Mouse (Mus musculus) embryonic facial prominence, embryonic 15.5 days (tissue): Measurements from ENCODE around the gene Sv2b. TPM values are rescaled to one million over a fixed set of nuclear protein-coding genes. Genes with fewer than 3 reads are reported as not detected.
"Not testable (repeated sequence)": the region's sequence is repeated elsewhere in the genome, so short reads cannot be mapped to it uniquely, and the experiment has no call there.

ENCODE experiments used
- ATAC-seq: fragments of 200-750 bp; cut with Nextera tagmentation; 2 replicates; pipeline ENCODE4 v1.8.0; 2017; ENCODE audit warnings: low read depth, moderate TSS enrichment; ENCODE audit not compliant: insufficient number of reproducible peaks, low FRiP score, low TSS enrichment
- H3K27ac ChIP-seq: fragments of 300-500 bp; sonication (generic); replicated peaks from 2 replicates; pipeline ENCODE4 v1.5.1; 2015; ENCODE audit warnings: mild to moderate bottlenecking, inconsistent platforms
- H3K27me3 ChIP-seq: fragments of 300-500 bp; sonication (generic); 2 replicates; pipeline ENCODE4 v1.6.1; 2015; ENCODE audit warnings: inconsistent platforms
- H3K36me3 ChIP-seq: fragments of 300-500 bp; sonication (generic); 2 replicates; pipeline ENCODE4 v1.6.1; 2015; ENCODE audit warnings: mild to moderate bottlenecking, inconsistent platforms
- H3K4me1 ChIP-seq: fragments of 300-500 bp; sonication (generic); 2 replicates; pipeline ENCODE4 v1.6.1; 2015; ENCODE audit warnings: inconsistent platforms
- H3K4me2 ChIP-seq: fragments of 300-500 bp; sonication (generic); replicated peaks from 2 replicates; pipeline ENCODE4 v1.6.1; 2015; ENCODE audit warnings: mild to moderate bottlenecking, inconsistent platforms
- H3K4me3 ChIP-seq: fragments of 300-500 bp; sonication (generic); replicated peaks from 2 replicates; pipeline ENCODE4 v1.5.1; 2015; ENCODE audit warnings: mild to moderate bottlenecking, inconsistent platforms
- H3K9ac ChIP-seq: fragments of 300-500 bp; sonication (generic); 2 replicates; pipeline ENCODE4 v1.6.1; 2015; ENCODE audit warnings: inconsistent platforms
- H3K9me3 ChIP-seq: fragments of 300-500 bp; sonication (generic); replicated peaks from 2 replicates; pipeline ENCODE4 v1.6.1; 2016; ENCODE audit warnings: inconsistent platforms
- WGBS: fragments of 180-500 bp; shearing (Covaris S2); methylation state at CpG from one replicate; pipeline ENCODE4 v1.1.7; 2015; 5-methylcytosine and 5-hydroxymethylcytosine counted together
- polyA plus RNA-seq: library from polyadenylated mRNA; unstranded; fragments of >200 nt; fragmentation: Nextera tagmentation; extraction: Ambion mirVana; gene quantifications from 2 replicates; pipeline ENCODE4 v1.2.1, GENCODE M21; 2015

Gene Sv2b
- polyA plus RNA-seq, result 1.4 and 2.3 TPM in 2 replicates

DNA sequence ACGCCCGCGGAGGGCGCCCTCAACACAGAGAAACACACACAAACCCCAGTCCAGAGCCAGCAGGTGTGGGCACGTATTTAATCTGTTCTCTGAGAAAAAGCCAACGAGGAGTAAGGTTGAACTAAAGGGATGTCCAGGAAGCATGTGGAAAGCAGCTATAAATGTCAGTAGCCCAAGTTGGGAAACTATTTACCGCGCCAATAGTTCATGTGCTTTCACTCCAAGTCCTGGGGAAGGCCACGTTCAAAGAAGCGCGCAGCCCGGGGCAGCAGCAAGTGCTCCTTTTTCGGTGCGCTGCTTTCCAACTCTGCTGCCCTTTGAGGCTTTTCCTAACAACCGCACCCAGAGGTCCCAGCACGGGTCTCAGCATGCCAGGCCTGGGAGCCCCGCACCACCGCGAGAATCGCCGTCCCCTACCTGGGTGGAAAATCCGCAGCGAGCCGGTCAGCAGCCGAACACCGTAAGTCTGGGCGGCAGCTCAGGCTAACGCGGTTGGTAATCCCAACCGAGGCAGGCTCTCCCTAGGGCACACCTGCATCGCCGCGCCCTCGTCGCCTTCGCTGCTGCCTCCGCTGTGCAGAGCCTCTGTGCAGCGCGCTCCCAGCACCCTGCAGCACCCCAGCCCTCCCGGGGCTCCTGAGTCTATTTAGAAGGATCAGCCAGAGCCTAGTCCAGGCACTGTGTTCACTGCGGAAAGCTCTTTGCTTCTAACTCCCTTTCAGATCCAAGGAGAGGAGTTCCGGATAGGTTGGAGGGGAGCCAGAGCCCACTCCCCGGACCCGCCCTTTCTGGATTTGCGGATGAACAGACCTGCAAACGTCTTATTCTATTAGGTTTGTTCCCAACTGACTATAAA lies at the start of gene Sv2b:
Sv2b (minus strand) TSS at position 806 of the 856 bp plus-strand sequence.
- peak within 1 kb of the TSS; percentile 43 for H3K4me3 ChIP-seq
- no peak within 1 kb of the TSS for H3K27ac ChIP-seq
- no peaks in the 10 kb centered on the region for H3K9me3 ChIP-seq
- under 1% methylated on average over 46 of the region's 46 CpGs for WGBS
- H3K4me1 ChIP-seq, result peaks cover 16% of the 10 kb centered on the region
- peak; percentile 77 for ATAC-seq
- H3K36me3 ChIP-seq, result no peaks in the 10 kb centered on the region
- H3K4me2 ChIP-seq, result peak within 1 kb of the TSS; percentile 83
- H3K27me3 ChIP-seq, result peaks cover 38% of the 10 kb centered on the region
- H3K9ac ChIP-seq, result no peak within 1 kb of the TSS

DNA sequence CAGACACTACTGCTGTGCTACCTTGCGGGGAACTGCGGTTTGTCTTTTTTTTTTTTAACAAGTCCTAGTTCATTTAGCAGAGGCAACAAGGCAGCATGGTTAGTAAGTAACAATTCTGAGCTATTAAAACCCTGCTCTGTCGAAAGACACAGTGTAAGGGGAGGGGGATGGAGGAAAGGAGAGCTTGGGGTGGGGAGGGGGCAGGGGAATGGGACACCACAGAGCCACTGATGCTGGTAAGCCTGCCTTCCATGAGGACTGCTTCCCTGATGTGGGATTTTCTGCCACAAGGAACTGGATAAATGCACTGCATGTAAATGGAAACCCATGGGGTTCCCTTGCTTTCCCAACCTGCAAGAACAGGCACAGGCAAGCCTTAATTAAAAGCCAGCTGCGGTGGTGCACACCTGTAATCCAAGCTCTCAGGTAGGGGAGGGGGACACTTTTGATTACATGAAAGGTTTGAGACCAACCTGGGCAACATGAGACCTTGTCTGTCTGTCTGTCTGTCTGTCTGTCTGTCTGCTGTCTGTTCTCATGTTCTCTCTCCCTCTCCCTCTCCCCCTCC lies 49.3 kb upstream of the Sv2b start:
- no peaks in the 10 kb centered on the region for H3K36me3 ChIP-seq
- peak; percentile 60; the same call in 1 of the 2 replicates for ATAC-seq
- no peak overlapping the region; the same call in 1 of the 2 replicates for H3K27ac ChIP-seq
- H3K4me3 ChIP-seq, result no peak overlapping the region
- H3K4me2 ChIP-seq, result no peak overlapping the region
- H3K9me3 ChIP-seq, result no peaks in the 10 kb centered on the region
- no peaks in the 10 kb centered on the region for H3K4me1 ChIP-seq
- no peak overlapping the region for H3K9ac ChIP-seq
- no peaks in the 10 kb centered on the region for H3K27me3 ChIP-seq
- WGBS, result 30% methylated on average over 4 of the region's 4 CpGs

DNA sequence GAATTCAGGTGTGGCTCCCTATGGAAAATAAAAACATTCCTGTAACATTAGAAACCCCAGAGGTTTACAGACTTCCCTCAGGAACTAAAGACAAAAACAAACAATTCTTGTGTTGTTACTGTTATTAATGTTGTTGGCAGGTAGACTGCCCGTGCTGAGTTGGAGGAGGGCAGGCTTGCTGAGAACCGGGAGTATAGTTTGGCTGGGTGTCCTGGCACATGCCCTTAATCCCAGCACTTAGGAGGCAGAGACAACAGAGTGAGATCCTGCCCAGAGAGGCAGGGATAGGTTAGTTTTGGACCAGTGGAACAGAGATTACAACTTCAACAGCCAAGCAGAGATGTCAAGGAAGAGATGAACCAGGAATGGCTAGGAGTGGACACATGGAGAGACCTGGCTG lies 46.5 kb upstream of the Sv2b start:
- Histone ChIP-seq H3K9ac (no peak overlapping the region), H3K4me1 (no peaks in the 10 kb centered on the region), H3K27ac (no peak overlapping the region), H3K4me3 (no peak overlapping the region), H3K9me3 (no peaks in the 10 kb centered on the region), H3K27me3 (no peaks in the 10 kb centered on the region), H3K4me2 (no peak overlapping the region), H3K36me3 (no peaks in the 10 kb centered on the region)
- 56% methylated on average over 2 of the region's 2 CpGs for WGBS
- ATAC-seq, result no peak

DNA sequence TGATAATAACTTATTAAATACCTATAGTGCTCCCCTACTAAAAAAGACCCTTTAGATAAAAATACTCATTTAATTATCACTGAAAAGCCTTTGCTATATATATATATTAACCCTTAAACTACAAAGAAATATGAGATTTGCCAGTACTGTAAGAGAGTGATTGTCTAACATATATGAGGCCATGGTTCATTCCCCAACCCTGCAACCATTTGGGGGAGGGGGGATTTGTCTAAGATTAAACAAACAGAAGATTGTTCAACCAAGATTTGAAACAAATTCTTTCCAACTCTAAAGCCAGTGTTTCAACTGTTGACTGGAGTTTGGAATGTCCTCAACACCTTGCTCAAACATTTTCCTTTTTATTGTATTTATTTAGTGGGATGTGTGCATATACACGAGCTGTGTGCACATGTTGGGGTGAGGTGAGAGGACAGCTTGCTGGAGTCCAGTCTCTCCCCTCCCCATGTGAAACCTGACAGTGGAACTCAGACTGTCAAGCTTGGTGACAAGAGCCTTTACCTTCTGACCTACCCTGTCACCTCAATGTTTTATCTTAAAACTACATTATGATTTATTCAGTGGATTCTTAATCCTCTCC lies 43.8 kb upstream of the Sv2b start:
- no peak for ATAC-seq
- no peaks in the 10 kb centered on the region for H3K4me1 ChIP-seq
- no peak overlapping the region for H3K27ac ChIP-seq
- no peak overlapping the region for H3K4me2 ChIP-seq
- no peaks in the 10 kb centered on the region for H3K9me3 ChIP-seq
- H3K27me3 ChIP-seq, result no peaks in the 10 kb centered on the region
- H3K4me3 ChIP-seq, result no peak overlapping the region
- no peaks in the 10 kb centered on the region for H3K36me3 ChIP-seq
- WGBS, result 51% methylated on average over 1 of the region's 1 CpGs
- H3K9ac ChIP-seq, result no peak overlapping the region

DNA sequence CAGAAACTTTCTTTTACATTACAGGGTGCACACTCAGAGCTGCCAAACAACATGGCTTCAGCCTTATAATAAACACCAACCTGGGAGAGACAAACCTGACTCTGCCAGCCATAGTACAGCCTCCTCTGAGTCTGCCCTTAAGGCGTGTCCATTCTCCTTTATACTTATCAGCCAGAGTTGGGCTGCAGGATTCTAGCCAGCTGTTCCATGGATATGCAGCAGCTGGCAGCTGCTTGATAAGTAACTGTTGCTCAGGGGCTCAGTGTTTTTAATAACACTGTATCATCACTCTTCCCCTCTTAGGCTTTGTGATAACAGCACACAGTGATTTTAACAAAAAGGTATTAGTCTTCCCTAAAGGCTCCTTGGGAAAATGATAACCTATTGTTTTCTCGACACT lies 41.1 kb upstream of the Sv2b start:
- Histone ChIP-seq H3K4me3 (no peak overlapping the region), H3K9me3 (no peaks in the 10 kb centered on the region)
- 61% methylated on average over 2 of the region's 2 CpGs for WGBS

DNA sequence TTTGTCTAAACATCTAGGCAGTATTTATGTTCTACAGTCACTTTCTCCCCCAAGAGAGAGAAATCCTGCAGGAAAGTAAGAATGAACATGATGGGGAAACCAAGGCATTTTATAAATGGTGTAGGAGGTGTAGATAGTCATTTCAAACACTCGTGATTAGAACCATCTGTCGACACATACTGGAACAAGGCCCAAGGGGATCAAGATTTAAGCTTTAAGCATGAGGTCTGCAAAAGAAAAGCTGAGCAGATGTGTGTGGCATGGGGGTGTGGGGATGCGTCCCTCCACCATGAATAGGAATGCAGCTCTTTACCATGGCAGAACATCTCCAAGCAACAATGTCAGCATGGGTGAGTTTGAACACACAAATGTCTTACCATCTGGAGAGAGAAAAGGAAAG lies 23.2 kb upstream of the Sv2b start:
- Histone ChIP-seq H3K36me3 (no peaks in the 10 kb centered on the region), H3K4me1 (no peaks in the 10 kb centered on the region), H3K4me3 (no peak overlapping the region), H3K9ac (no peak overlapping the region), H3K4me2 (no peak overlapping the region), H3K27ac (no peak overlapping the region), H3K9me3 (no peaks in the 10 kb centered on the region), H3K27me3 (no peaks in the 10 kb centered on the region)
- WGBS, result 29% methylated on average over 3 of the region's 3 CpGs
- ATAC-seq, result no peak

More for the DNA sequence above, 41.1 kb upstream of the Sv2b start:
- no peak overlapping the region for H3K9ac ChIP-seq
- no peaks in the 10 kb centered on the region for H3K27me3 ChIP-seq
- H3K36me3 ChIP-seq, result no peaks in the 10 kb centered on the region
- no peak overlapping the region for H3K27ac ChIP-seq
- H3K4me2 ChIP-seq, result no peak overlapping the region
- no peak for ATAC-seq
- H3K4me1 ChIP-seq, result no peaks in the 10 kb centered on the region

DNA sequence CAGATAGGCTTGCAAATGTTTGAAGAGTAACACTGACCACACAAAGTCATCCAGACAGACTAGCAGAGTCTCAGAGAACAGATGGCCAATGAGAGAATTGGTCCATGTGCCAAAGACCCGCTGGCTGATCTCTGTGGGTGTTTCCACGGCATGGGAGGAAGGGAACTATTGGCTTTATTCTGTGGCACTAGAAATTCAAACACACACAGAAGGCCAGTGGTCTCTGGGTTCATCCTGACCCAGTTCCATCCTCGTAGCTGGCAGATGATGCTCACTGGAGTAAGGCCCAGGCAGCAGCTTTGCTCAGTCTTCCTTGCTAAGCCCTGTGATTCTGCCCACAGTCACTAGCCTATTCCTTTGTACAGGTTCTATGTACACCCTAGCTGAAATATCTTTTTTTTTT lies 20.7 kb upstream of the Sv2b start:
- WGBS, result 81% methylated on average over 3 of the region's 3 CpGs

DNA sequence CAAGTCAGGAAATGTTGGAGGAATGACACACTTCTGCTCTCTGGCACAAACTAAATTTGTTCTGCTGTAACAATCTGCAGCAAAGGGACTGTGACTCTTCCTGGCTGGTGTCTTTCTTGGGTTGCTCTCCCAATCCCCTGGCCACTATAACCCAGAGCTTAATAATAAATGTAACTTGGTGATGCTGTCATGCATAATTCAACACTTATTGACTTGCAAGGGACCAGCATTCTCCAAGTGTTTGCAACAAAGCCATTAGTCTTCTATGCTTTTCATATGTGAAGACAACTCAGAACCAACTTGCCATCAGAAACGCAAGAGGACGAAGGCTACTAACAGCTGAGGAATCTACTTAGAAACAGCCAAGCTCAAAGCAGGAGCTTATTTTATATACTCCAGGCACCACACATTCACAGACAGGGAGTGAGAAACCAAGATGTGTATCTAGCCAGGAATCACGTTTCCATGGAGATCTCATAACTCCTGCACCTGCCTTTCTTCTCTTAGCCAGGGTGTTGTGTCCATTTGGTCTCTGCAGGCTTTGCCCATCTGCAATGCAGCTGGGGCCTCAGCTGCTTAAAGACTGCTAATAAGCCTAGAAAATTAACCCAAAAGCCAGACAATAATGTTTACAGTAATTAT lies 19.8 kb upstream of the Sv2b start:
- 56% methylated on average over 3 of the region's 3 CpGs for WGBS
- Histone ChIP-seq H3K9me3 (no peaks in the 10 kb centered on the region), H3K36me3 (no peaks in the 10 kb centered on the region), H3K9ac (no peak overlapping the region), H3K4me3 (no peak overlapping the region), H3K27ac (no peak overlapping the region), H3K4me1 (no peaks in the 10 kb centered on the region), H3K4me2 (no peak overlapping the region), H3K27me3 (no peaks in the 10 kb centered on the region)
- ATAC-seq, result no peak

More for the DNA sequence above, 20.7 kb upstream of the Sv2b start:
- Histone ChIP-seq H3K4me2 (no peak overlapping the region), H3K4me3 (no peak overlapping the region), H3K9me3 (no peaks in the 10 kb centered on the region), H3K27me3 (no peaks in the 10 kb centered on the region), H3K36me3 (no peaks in the 10 kb centered on the region), H3K9ac (no peak overlapping the region), H3K4me1 (no peaks in the 10 kb centered on the region), H3K27ac (no peak overlapping the region)
- no peak for ATAC-seq

DNA sequence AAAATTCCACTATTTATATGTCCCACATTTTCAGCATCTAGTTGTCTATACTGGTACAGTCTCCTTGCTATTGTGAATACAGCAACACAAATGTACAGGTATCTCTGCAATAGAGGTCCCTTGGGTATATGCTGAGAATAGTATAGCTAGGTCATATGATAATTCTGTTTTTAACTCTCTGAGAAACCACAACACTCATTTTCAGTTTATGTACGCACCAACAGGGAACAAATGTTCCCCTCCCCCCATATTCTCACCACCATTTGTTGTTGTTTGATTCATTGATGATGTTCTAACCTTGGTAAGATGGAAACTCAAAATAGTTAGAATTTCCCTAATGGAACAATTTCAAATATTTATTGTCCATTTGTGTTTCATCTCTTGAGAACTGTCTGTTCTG lies 16.2 kb upstream of the Sv2b start:
- no peak overlapping the region for H3K4me3 ChIP-seq
- WGBS, result 88% methylated on average over 1 of the region's 1 CpGs
- no peaks in the 10 kb centered on the region for H3K36me3 ChIP-seq
- H3K9ac ChIP-seq, result no peak overlapping the region
- no peaks in the 10 kb centered on the region for H3K9me3 ChIP-seq
- no peak overlapping the region for H3K4me2 ChIP-seq
- H3K27me3 ChIP-seq, result no peaks in the 10 kb centered on the region
- H3K27ac ChIP-seq, result no peak overlapping the region
- no peak for ATAC-seq
- no peaks in the 10 kb centered on the region for H3K4me1 ChIP-seq

DNA sequence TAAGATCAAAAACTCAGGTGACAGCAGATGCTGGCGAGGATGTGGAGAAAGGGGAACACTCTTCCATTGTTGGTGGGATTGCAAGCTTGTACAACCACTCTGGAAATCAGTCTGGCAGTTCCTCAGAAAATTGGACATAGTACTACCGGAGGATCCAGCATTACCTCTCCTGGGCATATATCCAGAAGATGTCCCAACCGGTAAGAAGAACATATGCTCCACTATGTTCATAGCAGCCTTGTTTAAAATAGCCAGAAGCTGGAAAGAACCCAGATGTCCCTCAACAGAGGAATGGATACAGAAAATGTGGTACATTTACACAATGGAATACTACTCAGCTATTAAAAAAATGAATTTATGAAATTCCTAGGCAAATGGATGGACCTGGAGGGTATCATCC lies 13.7 kb upstream of the Sv2b start:
- not testable (repeated sequence) for H3K9ac ChIP-seq, ATAC-seq, H3K4me3 ChIP-seq, H3K27ac ChIP-seq, H3K4me1 ChIP-seq, H3K27me3 ChIP-seq, H3K4me2 ChIP-seq, H3K9me3 ChIP-seq, H3K36me3 ChIP-seq
- WGBS, result 86% methylated on average over 3 of the region's 3 CpGs

DNA sequence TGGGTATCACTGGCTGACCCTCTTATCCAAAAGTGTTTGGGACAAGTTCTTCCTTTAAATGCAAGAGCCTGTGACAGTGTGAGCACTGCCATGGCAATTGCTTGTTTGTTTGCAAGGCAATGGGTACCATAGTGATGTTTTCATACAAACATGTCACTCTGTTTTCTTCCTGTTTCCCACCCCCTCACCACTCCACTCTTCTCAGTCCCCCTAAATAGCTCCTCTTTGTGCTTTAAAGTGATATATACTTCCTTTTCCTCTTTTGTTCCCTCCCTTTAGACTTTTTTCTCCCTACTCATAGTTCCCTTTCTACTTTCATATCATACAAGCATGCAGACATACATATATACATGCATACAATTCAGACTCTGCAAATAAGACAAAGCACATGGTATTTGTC lies 10.9 kb upstream of the Sv2b start:
- ATAC-seq, result no peak
- H3K36me3 ChIP-seq, result no peaks in the 10 kb centered on the region
- no peaks in the 10 kb centered on the region for H3K27me3 ChIP-seq
- H3K4me2 ChIP-seq, result no peak overlapping the region
- H3K9me3 ChIP-seq, result no peaks in the 10 kb centered on the region
- H3K27ac ChIP-seq, result no peak overlapping the region
- H3K4me1 ChIP-seq, result no peaks in the 10 kb centered on the region
- H3K9ac ChIP-seq, result no peak overlapping the region
- no peak overlapping the region for H3K4me3 ChIP-seq
